Mouse (Mus musculus) spleen, adult 18-20 months (tissue): Measurements from ENCODE around the gene Adora3.

Experiments used
- DNase-seq, 2 experiments: peaks; one replicate each; pipeline ENCODE4 v3.0.0; 2022; ENCODE audit warnings: mixed read lengths in 2 of 2

Gene Adora3

GRCm38 (mm10) chr3:105877252-105877803 lies 6.7 kb downstream of the Adora3 start:
- DNase-seq = no peak

DNA sequence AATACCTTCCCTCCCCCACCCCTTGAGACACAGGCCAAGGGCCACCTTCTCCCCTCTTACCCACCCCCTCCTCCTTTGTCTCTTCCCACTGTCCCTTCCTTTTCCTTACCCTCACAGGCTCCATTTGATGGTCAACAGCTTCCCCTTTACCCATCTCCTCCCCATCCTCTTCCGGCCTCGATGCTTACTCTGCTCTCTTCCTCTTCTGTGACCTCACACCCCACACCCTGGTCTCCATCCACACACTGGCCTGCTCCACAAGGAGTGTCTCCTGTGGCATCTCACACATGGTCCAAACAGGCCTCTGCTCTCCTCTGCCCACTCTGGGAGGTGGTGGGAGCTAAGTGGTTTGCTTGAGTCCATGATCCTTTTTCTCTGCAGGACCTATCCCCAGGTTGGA lies 7.3 kb downstream of the Adora3 start:
- DNase-seq = no peak

- DNase-seq = no peak
Observed at GRCm38 (mm10) chr3:105878751-105879150, 8.1 kb downstream of the Adora3 start.

- no peak for DNase-seq
Observed at GRCm38 (mm10) chr3:105880419-105880818, 9.8 kb downstream of the Adora3 start.

- no peak for DNase-seq
Observed at GRCm38 (mm10) chr3:105882105-105882504, 11.4 kb downstream of the Adora3 start.

DNA sequence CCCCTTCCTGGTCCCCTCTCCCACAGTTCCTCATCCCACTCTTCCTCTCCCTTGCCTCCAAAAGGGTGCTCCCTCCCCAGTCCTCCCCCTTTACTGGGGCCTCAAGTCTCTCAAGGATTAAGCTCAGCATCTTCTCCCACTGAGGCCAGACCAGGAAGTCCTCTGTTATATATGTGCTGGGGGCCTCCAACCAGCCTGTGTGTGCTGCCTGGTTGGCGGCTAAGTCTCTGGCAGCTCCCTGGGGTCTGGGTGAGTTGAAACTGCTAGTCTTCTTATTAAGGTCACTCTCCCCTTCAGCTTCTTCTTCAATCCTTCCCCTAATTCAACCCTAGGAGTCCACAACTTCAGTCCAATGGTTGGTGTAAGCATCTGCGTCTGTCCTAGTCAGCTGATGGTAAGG lies 12.5 kb downstream of the Adora3 start:
- no peak for DNase-seq

DNA sequence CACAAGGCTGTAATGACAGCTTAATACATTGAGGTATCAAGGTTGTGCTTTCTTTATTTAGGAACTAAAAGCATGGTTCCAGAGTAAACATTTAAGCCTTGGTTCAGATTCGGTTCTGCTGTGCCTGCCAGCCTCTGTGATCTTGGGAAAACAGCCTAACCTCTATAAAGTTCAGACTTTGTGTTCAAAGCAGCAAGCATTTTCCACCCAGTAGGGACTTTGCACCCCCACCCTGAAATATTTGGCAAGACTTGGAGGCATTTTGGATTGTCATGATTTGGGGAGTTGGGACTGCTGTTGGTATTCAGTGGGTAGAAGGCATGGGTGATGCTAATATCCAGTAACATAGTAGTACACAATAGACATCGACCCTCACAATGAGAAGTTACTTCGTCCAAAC lies 18.3 kb downstream of the Adora3 start:
- DNase-seq = no peak

DNA sequence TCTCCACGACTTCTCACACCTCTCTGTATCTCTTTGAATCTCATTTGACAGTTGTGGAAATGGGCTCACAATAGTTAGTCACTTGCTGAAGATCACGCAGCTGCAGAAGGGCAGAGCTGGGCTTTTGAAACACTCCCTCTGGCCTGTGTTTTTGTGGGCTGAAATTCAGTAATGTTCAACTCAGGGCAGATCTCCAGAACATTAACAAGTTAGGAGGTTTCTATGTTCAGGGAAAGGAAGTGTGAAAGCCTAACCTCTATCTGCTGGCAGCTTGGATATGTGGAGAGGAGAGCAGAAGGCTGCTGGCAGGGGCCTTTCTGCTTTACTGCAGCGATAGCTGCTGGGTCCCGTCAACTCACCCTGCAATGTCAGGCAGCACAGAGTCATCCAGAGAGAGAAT lies 19.6 kb downstream of the Adora3 start:
- no peak for DNase-seq

- DNase-seq = no peak
Observed at GRCm38 (mm10) chr3:105891141-105891540, 20.5 kb downstream of the Adora3 start.

GRCm38 (mm10) chr3:105891760-105892571 lies 21.3 kb downstream of the Adora3 start:
- DNase-seq = peak; percentile 70 to 74

- DNase-seq = peak; percentile 68 to 79
Observed at GRCm38 (mm10) chr3:105892572-105893495, 22.2 kb downstream of the Adora3 start.

- no peak for DNase-seq
Observed at GRCm38 (mm10) chr3:105893941-105894391, 23.3 kb downstream of the Adora3 start.

DNA sequence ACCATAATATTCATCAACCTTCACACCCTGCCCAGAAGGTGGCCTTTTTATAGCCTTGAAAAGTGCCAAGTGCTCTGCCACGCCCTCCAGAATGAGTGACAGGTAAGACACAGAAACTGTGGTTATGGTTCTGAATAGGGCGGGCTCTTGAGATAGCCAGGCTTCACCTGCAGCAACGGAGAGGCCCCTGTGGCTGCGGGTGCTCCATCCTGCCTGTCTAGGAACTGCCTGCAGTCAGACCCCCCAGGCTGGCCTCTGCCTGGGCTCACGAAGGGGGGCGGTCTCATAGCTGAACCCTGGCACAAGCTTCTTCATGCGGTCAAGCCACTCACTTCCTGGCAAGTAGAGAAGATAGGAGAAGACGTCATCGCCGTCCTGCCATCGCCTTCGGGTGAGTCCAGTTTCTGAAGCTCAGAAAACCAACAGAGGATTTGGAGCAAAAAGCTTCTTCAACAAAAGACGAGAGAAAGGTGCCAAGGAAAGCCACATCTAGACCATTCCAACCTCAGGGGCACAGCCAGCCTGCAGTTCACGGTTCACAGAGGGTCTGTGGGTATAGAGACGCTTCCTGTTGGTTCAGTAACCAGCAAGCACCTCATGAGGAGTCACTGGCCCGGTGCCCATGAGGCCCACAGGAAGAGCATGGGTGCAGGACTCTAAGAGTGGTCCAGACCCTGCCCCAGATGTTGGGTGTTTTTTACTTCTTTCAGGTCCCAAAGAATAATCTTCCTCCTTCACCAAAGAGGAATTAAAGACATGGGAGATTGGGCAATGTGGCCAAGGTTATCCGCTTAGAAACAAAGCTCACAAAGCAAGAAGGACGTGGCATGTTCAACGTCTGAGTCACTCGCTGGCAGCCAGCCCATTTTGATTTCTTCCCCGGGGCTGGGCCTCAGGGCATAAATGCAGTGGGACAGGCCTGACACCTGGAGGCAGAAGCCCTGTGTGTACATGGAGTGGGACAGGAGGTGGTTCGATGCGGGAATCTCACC lies 24.2 kb downstream of the Adora3 start:
- peak; percentile 80 to 85 for DNase-seq

GRCm38 (mm10) chr3:105896811-105897210 lies 26.2 kb downstream of the Adora3 start:
- no peak for DNase-seq

DNA sequence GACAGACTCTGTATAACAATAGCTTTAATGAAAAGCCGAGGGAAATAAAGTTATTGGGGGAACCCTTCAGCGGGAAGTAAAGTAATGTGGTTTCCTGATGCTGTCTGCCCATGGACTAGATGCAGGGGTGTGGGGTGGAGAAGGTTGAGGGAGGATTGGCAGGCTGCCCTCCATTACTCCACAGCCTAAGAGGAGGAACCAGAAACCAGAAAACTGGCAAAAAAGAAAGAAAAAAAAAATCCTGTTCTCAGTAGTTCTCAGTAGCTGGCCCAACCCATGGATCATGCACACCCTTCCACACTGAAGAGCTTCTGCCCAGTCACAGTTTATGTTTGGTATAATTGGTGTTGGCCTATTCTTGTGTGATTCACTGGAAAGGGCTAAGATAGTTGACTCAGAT lies 27.7 kb downstream of the Adora3 start:
- DNase-seq = no peak

GRCm38 (mm10) chr3:105898861-105899260 lies 28.2 kb downstream of the Adora3 start:
- no peak for DNase-seq

DNA sequence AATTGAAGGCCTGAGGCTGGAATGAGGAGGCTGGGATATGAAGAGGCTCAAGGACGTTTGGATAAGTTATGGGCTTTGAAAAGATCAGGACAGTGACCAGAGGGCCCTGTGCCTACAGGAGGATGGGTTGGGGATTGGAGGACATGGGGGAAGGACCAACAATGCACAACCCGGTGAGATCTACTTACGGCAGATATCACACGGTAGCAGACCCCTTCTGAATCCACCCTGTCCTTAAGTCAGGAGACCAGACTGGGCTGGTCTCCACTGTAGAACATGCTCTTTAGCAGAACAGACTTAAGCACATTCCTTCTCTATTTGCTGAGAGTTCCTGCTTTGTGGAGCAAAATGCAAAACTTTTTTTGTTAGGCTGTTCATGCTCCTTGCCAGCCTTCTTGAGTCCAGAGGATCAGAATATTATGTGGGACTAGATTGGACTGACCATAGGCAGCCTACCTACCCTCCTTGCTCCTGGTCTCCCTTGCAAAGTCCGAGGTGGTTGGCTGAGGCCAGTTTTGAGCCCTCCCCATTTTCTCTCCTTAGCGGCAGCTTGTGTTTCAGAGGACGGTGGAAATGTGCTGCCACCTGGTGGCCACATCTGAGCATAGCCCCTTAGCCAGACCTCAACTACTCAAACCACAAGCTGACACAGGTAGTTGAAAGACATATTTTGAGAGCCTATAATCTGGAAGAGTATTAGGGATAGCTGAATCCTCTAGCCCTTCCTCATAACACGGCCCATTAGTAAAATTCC lies 28.9 kb downstream of the Adora3 start:
- peak; percentile 70 to 82 for DNase-seq

DNA sequence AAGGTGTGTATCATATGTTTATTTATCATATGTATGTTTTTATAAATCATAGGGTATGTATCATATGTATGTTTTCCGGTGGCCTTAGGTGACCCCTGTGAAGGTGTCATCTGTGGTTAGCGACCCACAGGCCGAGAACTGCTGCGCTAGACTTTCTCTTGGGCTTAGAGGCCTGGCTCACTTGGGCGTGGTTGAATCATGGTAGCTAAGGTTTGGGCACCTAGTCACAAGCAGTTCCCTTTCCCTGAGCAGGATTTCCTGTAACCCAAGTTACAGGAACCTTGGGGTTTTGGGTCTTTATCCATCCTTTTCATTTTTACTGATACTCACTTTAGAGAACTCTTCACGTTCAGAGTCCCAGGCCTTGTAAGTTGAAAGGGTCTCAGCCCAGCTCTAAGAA lies 29.6 kb downstream of the Adora3 start:
- no peak for DNase-seq

GRCm38 (mm10) chr3:105900716-105901115 lies 30.1 kb downstream of the Adora3 start:
- DNase-seq = peak; percentile 47 to 60

DNA sequence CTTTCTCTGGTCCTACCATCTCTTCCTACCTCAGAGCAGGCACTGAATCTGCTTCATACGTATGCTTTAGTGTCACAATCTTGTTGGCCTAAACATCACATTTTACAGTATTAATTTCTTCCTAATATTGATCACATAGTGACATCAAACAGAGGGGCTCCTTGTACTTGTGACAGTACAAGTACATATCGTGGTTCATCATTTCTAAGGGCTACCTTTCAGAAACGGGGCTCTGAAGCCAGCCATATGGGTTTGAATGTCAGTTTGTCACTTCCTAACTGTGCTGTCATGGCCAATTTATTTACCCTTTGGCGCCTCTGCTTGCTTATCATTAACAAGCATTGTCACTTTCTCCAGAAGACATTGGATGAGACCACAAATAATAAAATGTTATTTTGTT lies 30.8 kb downstream of the Adora3 start:
- no peak for DNase-seq

DNA sequence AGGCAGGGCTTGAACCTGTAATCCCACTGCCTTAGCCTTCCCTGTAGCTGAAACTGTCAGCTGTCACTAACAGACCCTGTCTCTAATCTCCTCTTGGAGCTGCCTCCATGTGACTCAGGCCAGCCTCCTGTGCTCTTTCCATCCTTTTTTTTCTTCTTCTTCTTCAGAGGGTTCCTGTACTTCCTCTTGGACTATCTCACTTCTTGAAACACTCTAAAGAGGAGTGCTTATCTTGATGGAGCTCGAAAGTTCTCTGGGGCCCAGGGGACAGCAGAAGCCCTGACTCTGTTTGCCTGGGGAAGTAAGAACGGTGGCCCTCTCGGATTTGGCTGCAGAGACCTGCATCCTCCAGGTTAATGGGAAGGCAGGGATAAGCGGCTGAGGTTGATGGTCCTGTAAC lies 33.6 kb downstream of the Adora3 start:
- no peak for DNase-seq
